Mouse (Mus musculus) midbrain, embryonic 16.5 days (tissue): ENCODE measurements around the gene Gm11985. TPM values are rescaled to one million over a fixed set of nuclear protein-coding genes. Genes with fewer than 3 reads are reported as not detected.

Experiments used
- ATAC-seq: fragments of 200-750 bp; cut with Nextera tagmentation; 2 replicates; pipeline ENCODE4 v1.8.0; 2017; ENCODE audit warnings: moderate TSS enrichment
- H3K27ac ChIP-seq: fragments of 300-500 bp; sonication (generic); 2 replicates; pipeline ENCODE4 v1.5.1; 2014; ENCODE audit warnings: mild to moderate bottlenecking, low read length, mixed read lengths
- H3K27me3 ChIP-seq: fragments of 300-500 bp; sonication (generic); 2 replicates; pipeline ENCODE4 v1.6.1; 2014; ENCODE audit warnings: low read depth, low read length, mixed read lengths; ENCODE audit not compliant: control insufficient read depth, insufficient read depth
- H3K36me3 ChIP-seq: fragments of 300-500 bp; sonication (generic); 2 replicates; pipeline ENCODE4 v1.6.1; 2014; ENCODE audit warnings: mild to moderate bottlenecking, low read length, moderate library complexity, mixed read lengths; ENCODE audit not compliant: control insufficient read depth, insufficient read depth
- H3K4me1 ChIP-seq: fragments of 300-500 bp; sonication (generic); 2 replicates; pipeline ENCODE4 v1.6.1; 2014; ENCODE audit warnings: mild to moderate bottlenecking, low read length, mixed read lengths; ENCODE audit not compliant: control insufficient read depth, insufficient read depth
- H3K4me2 ChIP-seq: fragments of 300-500 bp; sonication (generic); 2 replicates; pipeline ENCODE4 v1.6.1; 2014; ENCODE audit warnings: mild to moderate bottlenecking, low read length, mixed read lengths
- H3K4me3 ChIP-seq: fragments of 300-500 bp; sonication (generic); 2 replicates; pipeline ENCODE4 v1.5.1; 2014; ENCODE audit warnings: low read depth, mild to moderate bottlenecking, low read length, moderate library complexity, mixed read lengths
- H3K9ac ChIP-seq: fragments of 300-500 bp; sonication (generic); 2 replicates; pipeline ENCODE4 v1.6.1; 2014; ENCODE audit warnings: low read depth, low read length, mixed read lengths
- H3K9me3 ChIP-seq: fragments of 300-500 bp; sonication (generic); replicated peaks from 2 replicates; pipeline ENCODE4 v1.6.1; 2014; ENCODE audit warnings: mild to moderate bottlenecking, low read length, mixed read lengths; ENCODE audit not compliant: control insufficient read depth, poor library complexity, severe bottlenecking
- WGBS: fragments of 180-500 bp; shearing (Covaris S2); extraction: QIAGEN DNeasy Blood & Tissue Kit; methylation state at CpG from one replicate; pipeline ENCODE4 v1.1.7; 2014; 5-methylcytosine and 5-hydroxymethylcytosine counted together
- polyA plus RNA-seq: library from polyadenylated mRNA; unstranded; fragments of >200 nt; fragmentation: Nextera tagmentation; extraction: Ambion mirVana; gene quantifications from 2 replicates; pipeline ENCODE4 v1.2.1, GENCODE M21; 2015

Gene Gm11985
- polyA plus RNA-seq, 1 experiment from 2014 or later: not detected

- peak; percentile 78 for ATAC-seq
- Histone ChIP-seq H3K27ac (no peak overlapping the region), H3K4me1 (no peaks in the 10 kb centered on the region), H3K36me3 (no peaks in the 10 kb centered on the region), H3K9me3 (no peaks in the 10 kb centered on the region), H3K9ac (no peak overlapping the region), H3K27me3 (no peaks in the 10 kb centered on the region), H3K4me3 (no peak overlapping the region), H3K4me2 (no peak overlapping the region)
- WGBS: 8% methylated on average over 8 of the region's 8 CpGs
These were observed 5.8 kb downstream of the Gm11985 start for GRCm38 (mm10) chr11:7182409-7183042.

DNA sequence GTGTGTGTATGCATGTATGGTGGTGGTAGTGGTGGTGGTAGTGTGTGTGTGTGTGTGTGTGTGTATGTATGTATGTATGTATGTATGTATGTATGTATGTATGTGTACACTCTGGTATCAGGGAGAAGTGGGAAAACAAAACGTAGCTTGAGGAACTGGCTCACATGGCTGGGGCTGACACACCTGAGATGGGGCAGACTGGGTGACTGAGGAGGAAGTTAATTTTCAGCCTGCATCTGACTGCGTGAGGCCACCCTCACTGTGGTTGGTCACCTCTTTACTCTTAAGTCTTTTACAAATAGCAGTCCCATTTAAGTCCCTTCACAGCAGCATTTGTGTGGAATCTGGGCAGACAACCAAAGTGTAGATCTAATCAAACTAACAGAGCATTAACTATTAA lies 9.1 kb downstream of the Gm11985 start:
- H3K4me3 ChIP-seq: no peak overlapping the region
- no peaks in the 10 kb centered on the region for H3K27me3 ChIP-seq
- no peaks in the 10 kb centered on the region for H3K4me1 ChIP-seq
- H3K27ac ChIP-seq: no peak overlapping the region
- no peaks in the 10 kb centered on the region for H3K36me3 ChIP-seq
- ATAC-seq: no peak
- no peaks in the 10 kb centered on the region for H3K9me3 ChIP-seq
- no peak overlapping the region for H3K4me2 ChIP-seq
- WGBS: 87% methylated on average over 2 of the region's 2 CpGs
- H3K9ac ChIP-seq: no peak overlapping the region

DNA sequence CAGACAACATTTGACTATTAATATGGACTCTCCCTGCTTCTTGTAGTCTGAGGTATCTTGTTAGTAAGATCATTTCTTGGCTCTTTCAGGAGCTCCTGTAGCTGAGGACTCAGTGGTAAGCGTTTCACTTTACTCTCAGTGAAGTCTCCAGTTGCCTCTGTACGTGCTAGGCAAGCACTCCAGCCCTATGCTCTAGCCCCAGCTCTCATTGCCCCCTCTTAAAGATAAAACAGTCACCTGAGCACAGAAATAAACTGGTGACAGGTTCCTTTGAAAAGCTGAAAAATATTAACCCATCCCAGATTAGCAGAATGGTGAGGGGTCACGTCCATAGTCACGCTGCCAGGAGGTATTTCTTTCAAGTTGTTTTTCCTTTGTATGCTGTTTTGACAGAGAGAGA lies 9.6 kb downstream of the Gm11985 start:
- H3K27me3 ChIP-seq: no peaks in the 10 kb centered on the region
- no peaks in the 10 kb centered on the region for H3K36me3 ChIP-seq
- H3K27ac ChIP-seq: no peak overlapping the region
- 68% methylated on average over 4 of the region's 4 CpGs for WGBS
- H3K9me3 ChIP-seq: no peaks in the 10 kb centered on the region
- no peak for ATAC-seq
- H3K4me1 ChIP-seq: no peaks in the 10 kb centered on the region
- H3K4me2 ChIP-seq: no peak overlapping the region
- no peak overlapping the region for H3K4me3 ChIP-seq
- no peak overlapping the region for H3K9ac ChIP-seq

GRCm38 (mm10) chr11:7173664-7174063 lies 14.7 kb downstream of the Gm11985 start:
- Histone ChIP-seq H3K4me1 (no peaks in the 10 kb centered on the region), H3K4me2 (no peak overlapping the region), H3K9ac (no peak overlapping the region), H3K9me3 (no peaks in the 10 kb centered on the region), H3K27me3 (no peaks in the 10 kb centered on the region), H3K4me3 (no peak overlapping the region), H3K27ac (no peak overlapping the region), H3K36me3 (peaks cover 11% of the 10 kb centered on the region; the same call in 1 of the 2 replicates)
- 87% methylated on average over 6 of the region's 6 CpGs for WGBS
- no peak for ATAC-seq

DNA sequence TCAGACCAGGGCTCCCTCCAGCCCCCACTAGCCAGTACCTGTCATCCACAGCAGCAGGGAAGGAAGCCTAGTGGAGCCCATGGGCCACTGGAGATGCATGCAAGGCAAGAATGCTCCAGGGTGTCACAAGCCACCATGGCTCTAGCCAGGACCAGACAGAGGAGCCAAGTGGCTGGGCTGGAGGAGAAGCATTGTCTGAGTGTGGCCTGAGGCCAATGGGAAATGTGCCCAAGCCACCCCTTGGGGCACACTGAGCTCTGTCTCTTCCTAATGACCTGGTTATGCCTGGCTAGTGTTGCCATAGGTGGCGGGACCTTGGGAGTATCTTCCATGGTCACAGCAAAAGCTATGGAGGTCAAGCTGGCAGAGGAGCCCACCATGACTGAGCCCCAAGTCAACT lies 18.7 kb downstream of the Gm11985 start:
- ATAC-seq: 0 out of 2 replicates have a peak, but pooled peaks have one; percentile 23
- WGBS: 92% methylated on average over 1 of the region's 1 CpGs

DNA sequence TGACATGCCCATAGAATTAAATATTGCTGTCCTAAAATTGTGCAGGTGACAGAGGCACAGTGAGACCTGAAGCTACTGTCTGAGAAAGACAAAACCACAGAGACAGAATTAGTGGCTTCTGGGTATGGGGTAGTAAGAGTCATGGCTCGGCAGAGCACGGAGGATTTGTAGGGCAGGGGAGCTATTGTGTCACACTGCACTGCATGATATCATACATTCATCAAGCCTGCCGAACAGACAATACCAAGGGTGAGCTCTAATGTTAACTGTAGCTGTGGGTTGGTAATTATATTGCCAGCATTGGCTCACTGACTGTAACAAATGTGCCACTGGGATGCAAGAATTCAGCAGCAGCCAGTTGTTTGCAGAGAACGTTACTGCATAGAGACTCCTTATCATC lies 24.0 kb downstream of the Gm11985 start:
- Histone ChIP-seq H3K27ac (no peak overlapping the region), H3K4me3 (no peak overlapping the region), H3K36me3 (0 out of 2 replicates have a peak, but pooled peaks cover 2% of the 10 kb centered on the region), H3K4me2 (no peak overlapping the region), H3K9ac (no peak overlapping the region), H3K9me3 (no peaks in the 10 kb centered on the region), H3K4me1 (peaks cover 7% of the 10 kb centered on the region), H3K27me3 (no peaks in the 10 kb centered on the region)
- WGBS: 37% methylated on average over 4 of the region's 4 CpGs
- no peak for ATAC-seq

More for the DNA sequence above, 18.7 kb downstream of the Gm11985 start:
- H3K4me1 ChIP-seq: no peaks in the 10 kb centered on the region
- no peaks in the 10 kb centered on the region for H3K9me3 ChIP-seq
- H3K36me3 ChIP-seq: peaks cover 11% of the 10 kb centered on the region; the same call in 1 of the 2 replicates
- H3K4me2 ChIP-seq: no peak overlapping the region
- H3K27ac ChIP-seq: no peak overlapping the region
- no peak overlapping the region for H3K4me3 ChIP-seq
- H3K9ac ChIP-seq: no peak overlapping the region
- no peaks in the 10 kb centered on the region for H3K27me3 ChIP-seq

DNA sequence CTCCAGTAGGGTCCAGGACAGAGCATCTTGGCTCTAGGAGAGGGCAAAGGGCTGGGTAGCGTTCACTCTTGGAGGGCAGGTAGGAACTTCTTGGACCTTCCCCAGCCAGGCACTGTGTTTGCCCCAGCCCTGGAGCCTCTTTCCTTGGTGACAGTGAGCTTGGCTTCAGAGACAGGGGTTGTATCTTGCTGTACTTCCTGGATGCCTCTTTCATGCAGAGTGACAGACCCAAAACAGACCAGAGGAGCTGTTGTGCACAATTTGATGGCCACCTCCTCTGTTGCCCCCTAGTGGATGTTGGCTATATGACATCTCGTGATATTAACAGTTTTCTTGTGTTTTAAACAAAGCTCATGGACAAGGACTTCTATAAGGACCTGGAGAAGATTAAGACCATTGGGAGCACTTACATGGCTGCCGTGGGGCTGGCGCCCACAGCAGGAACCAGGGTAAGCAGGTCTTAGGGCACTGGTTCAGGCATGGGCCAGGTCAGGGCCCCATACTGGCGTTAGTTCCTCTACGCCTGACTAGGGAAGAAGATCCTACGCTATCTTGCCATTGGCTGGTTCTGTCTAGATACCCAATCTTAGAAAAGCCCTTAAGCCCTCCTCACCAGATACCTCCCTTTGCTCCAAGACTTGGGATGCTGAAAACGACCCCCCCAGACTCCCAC lies 26.7 kb downstream of the Gm11985 start:
- peak; percentile 41 for ATAC-seq
- Histone ChIP-seq H3K4me1 (peaks cover 7% of the 10 kb centered on the region), H3K36me3 (no peaks in the 10 kb centered on the region), H3K27ac (no peak overlapping the region), H3K4me2 (no peak overlapping the region), H3K9me3 (no peaks in the 10 kb centered on the region), H3K27me3 (no peaks in the 10 kb centered on the region), H3K4me3 (no peak overlapping the region), H3K9ac (no peak overlapping the region)
- 80% methylated on average over 8 of the region's 8 CpGs for WGBS

DNA sequence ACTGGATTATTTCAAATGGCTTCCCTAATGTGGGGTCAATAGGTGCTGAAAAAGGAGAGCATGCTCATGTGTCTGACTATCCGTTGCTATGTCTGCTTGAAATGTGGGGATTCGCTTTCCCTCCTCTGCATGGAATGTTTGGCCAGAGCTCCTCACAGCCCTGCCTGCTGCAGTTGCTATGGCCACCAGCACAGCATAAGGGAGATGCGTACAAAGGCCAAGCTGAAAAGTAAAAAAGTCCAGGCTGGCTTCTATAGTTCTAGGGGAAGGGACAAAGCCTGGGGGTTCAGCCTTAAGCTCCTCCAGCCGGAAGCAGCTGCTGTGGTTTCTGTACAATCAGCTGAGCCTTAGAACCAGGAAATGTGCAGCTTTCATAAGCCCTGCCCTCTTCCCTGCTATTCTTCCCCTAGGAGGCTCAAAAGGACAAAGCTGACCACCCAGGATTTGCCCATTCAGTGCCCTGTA lies 27.7 kb downstream of the Gm11985 start:
- H3K4me2 ChIP-seq: no peak overlapping the region
- peak overlapping the region; percentile 66 for H3K27ac ChIP-seq
- WGBS: 10% methylated on average over 4 of the region's 4 CpGs
- no peak overlapping the region for H3K9ac ChIP-seq
- H3K9me3 ChIP-seq: no peaks in the 10 kb centered on the region
- no peak overlapping the region for H3K4me3 ChIP-seq
- peaks cover 7% of the 10 kb centered on the region for H3K4me1 ChIP-seq
- ATAC-seq: peak; percentile 81
- no peaks in the 10 kb centered on the region for H3K27me3 ChIP-seq
- H3K36me3 ChIP-seq: no peaks in the 10 kb centered on the region

- Histone ChIP-seq H3K36me3 (no peaks in the 10 kb centered on the region), H3K27me3 (no peaks in the 10 kb centered on the region), H3K4me3 (no peak overlapping the region), H3K9me3 (no peaks in the 10 kb centered on the region), H3K9ac (no peak overlapping the region), H3K27ac (peak overlapping the region; percentile 66), H3K4me2 (no peak overlapping the region), H3K4me1 (peaks cover 7% of the 10 kb centered on the region)
- 0 out of 2 replicates have a peak, but pooled peaks have one; percentile 13 for ATAC-seq
- WGBS: 63% methylated on average over 6 of the region's 6 CpGs
These were observed 28.2 kb downstream of the Gm11985 start for GRCm38 (mm10) chr11:7160146-7160545.
